Mouse (Mus musculus): ENCODE measurements around the gene Dlgap1. TPM values are rescaled to one million over a fixed set of nuclear protein-coding genes. Genes with fewer than 3 reads are reported as not detected.

The Dlgap1 gene
- polyA plus RNA-seq, 1 experiment from 2014 or later = 0.22 TPM

GRCm38 (mm10) chr17:70501933-70502332, 533.1 kb downstream of the Dlgap1 start:
- Histone ChIP-seq H3K4me2 (ENCODE audit: low read depth, low read length) (no peak overlapping the region), H3K27ac (ENCODE audit: low read depth) (no peak overlapping the region), H3K4me3 (ENCODE audit: low read depth, low read length) (no peak overlapping the region), H3K27me3 (ENCODE audit: insufficient read depth, low read length) (no peaks in the 10 kb centered on the region), H3K9me3 (ENCODE audit: low read length) (no peaks in the 10 kb centered on the region), H3K9ac (replicated peaks) (no peak overlapping the region), H3K4me1 (ENCODE audit: insufficient read depth) (no peaks in the 10 kb centered on the region), H3K36me3 (replicated peaks; ENCODE audit: insufficient read depth, low read length) (no peaks in the 10 kb centered on the region)
- TF ChIP-seq CTCF (IDR thresholded peaks at IDR 0.05; ENCODE audit: low read depth) (no peak), EP300 (IDR thresholded peaks at IDR 0.05; ENCODE audit: low read depth) (no peak)
- no peak for DNase-seq
- WGBS (ENCODE audit: insufficient replicate concordance) = 20% methylated on average over 7 of the region's 7 CpGs
- ATAC-seq = no peak

GRCm38 (mm10) chr17:70507759-70508158, 538.9 kb downstream of the Dlgap1 start:
- H3K9ac ChIP-seq (replicated peaks) = no peak overlapping the region
- no peak overlapping the region for H3K27ac ChIP-seq (ENCODE audit: low read depth)
- DNase-seq = no peak
- WGBS (ENCODE audit: insufficient replicate concordance) = 52% methylated on average over 4 of the region's 4 CpGs
- no peaks in the 10 kb centered on the region for H3K4me1 ChIP-seq (ENCODE audit: insufficient read depth)
- TF ChIP-seq CTCF (IDR thresholded peaks at IDR 0.05; ENCODE audit: low read depth) = no peak
- TF ChIP-seq EP300 (IDR thresholded peaks at IDR 0.05; ENCODE audit: low read depth) = no peak
- no peak overlapping the region for H3K4me2 ChIP-seq (ENCODE audit: low read depth, low read length)
- H3K27me3 ChIP-seq (ENCODE audit: insufficient read depth, low read length) = no peaks in the 10 kb centered on the region
- no peaks in the 10 kb centered on the region for H3K9me3 ChIP-seq (ENCODE audit: low read length)
- no peak for ATAC-seq
- H3K4me3 ChIP-seq (ENCODE audit: low read depth, low read length) = no peak overlapping the region
- no peaks in the 10 kb centered on the region for H3K36me3 ChIP-seq (replicated peaks; ENCODE audit: insufficient read depth, low read length)

GRCm38 (mm10) chr17:70510441-70510840, 541.6 kb downstream of the Dlgap1 start:
- no peaks in the 10 kb centered on the region for H3K4me1 ChIP-seq (ENCODE audit: insufficient read depth)
- no peak overlapping the region for H3K27ac ChIP-seq (ENCODE audit: low read depth)
- WGBS (ENCODE audit: insufficient replicate concordance) = 79% methylated on average over 5 of the region's 5 CpGs
- no peak overlapping the region for H3K4me3 ChIP-seq (ENCODE audit: low read depth, low read length)
- no peak overlapping the region for H3K9ac ChIP-seq (replicated peaks)
- no peak overlapping the region for H3K4me2 ChIP-seq (ENCODE audit: low read depth, low read length)
- ATAC-seq (no peak), DNase-seq (no peak)
- H3K9me3 ChIP-seq (ENCODE audit: low read length) = no peaks in the 10 kb centered on the region
- no peaks in the 10 kb centered on the region for H3K36me3 ChIP-seq (replicated peaks; ENCODE audit: insufficient read depth, low read length)
- no peak for TF ChIP-seq EP300 (IDR thresholded peaks at IDR 0.05; ENCODE audit: low read depth)
- no peak for TF ChIP-seq CTCF (IDR thresholded peaks at IDR 0.05; ENCODE audit: low read depth)
- H3K27me3 ChIP-seq (ENCODE audit: insufficient read depth, low read length) = no peaks in the 10 kb centered on the region

GRCm38 (mm10) chr17:70511401-70511800, 542.5 kb downstream of the Dlgap1 start:
- DNase-seq = no peak
- ATAC-seq = no peak
- Histone ChIP-seq H3K27me3 (ENCODE audit: insufficient read depth, low read length) (no peaks in the 10 kb centered on the region), H3K9ac (replicated peaks) (no peak overlapping the region), H3K4me3 (ENCODE audit: low read depth, low read length) (no peak overlapping the region), H3K27ac (ENCODE audit: low read depth) (no peak overlapping the region), H3K36me3 (replicated peaks; ENCODE audit: insufficient read depth, low read length) (no peaks in the 10 kb centered on the region), H3K4me1 (ENCODE audit: insufficient read depth) (no peaks in the 10 kb centered on the region), H3K9me3 (ENCODE audit: low read length) (no peaks in the 10 kb centered on the region; the same call in 1 of the 2 replicates), H3K4me2 (ENCODE audit: low read depth, low read length) (no peak overlapping the region)
- 69% methylated on average over 3 of the region's 3 CpGs for WGBS (ENCODE audit: insufficient replicate concordance)
- no peak for TF ChIP-seq CTCF (IDR thresholded peaks at IDR 0.05; ENCODE audit: low read depth)

GRCm38 (mm10) chr17:70513736-70514135, 544.9 kb downstream of the Dlgap1 start:
- no peaks in the 10 kb centered on the region for H3K27me3 ChIP-seq (ENCODE audit: insufficient read depth, low read length)
- DNase-seq (no peak), ATAC-seq (no peak)
- no peak for TF ChIP-seq CTCF (IDR thresholded peaks at IDR 0.05; ENCODE audit: low read depth)
- no peak for TF ChIP-seq EP300 (IDR thresholded peaks at IDR 0.05; ENCODE audit: low read depth)
- H3K9me3 ChIP-seq (ENCODE audit: low read length) = no peaks in the 10 kb centered on the region; the same call in 1 of the 2 replicates
- no peak overlapping the region for H3K27ac ChIP-seq (ENCODE audit: low read depth)
- H3K4me3 ChIP-seq (ENCODE audit: low read depth, low read length) = no peak overlapping the region
- no peaks in the 10 kb centered on the region for H3K4me1 ChIP-seq (ENCODE audit: insufficient read depth)
- no peak overlapping the region for H3K9ac ChIP-seq (replicated peaks)
- WGBS (ENCODE audit: insufficient replicate concordance) = 68% methylated on average over 5 of the region's 5 CpGs
- H3K36me3 ChIP-seq (replicated peaks; ENCODE audit: insufficient read depth, low read length) = no peaks in the 10 kb centered on the region
- no peak overlapping the region for H3K4me2 ChIP-seq (ENCODE audit: low read depth, low read length)

GRCm38 (mm10) chr17:70516506-70516905, 547.6 kb downstream of the Dlgap1 start:
- H3K9me3 ChIP-seq (ENCODE audit: low read length) = no peaks in the 10 kb centered on the region; the same call in 1 of the 2 replicates
- DNase-seq = no peak
- H3K4me1 ChIP-seq (ENCODE audit: insufficient read depth) = no peaks in the 10 kb centered on the region
- no peak for TF ChIP-seq CTCF (IDR thresholded peaks at IDR 0.05; ENCODE audit: low read depth)
- no peak for ATAC-seq
- no peaks in the 10 kb centered on the region for H3K27me3 ChIP-seq (ENCODE audit: insufficient read depth, low read length)
- 79% methylated on average over 18 of the region's 18 CpGs for WGBS (ENCODE audit: insufficient replicate concordance)
- no peak overlapping the region for H3K4me2 ChIP-seq (ENCODE audit: low read depth, low read length)
- H3K4me3 ChIP-seq (ENCODE audit: low read depth, low read length) = no peak overlapping the region
- H3K27ac ChIP-seq (ENCODE audit: low read depth) = no peak overlapping the region
- H3K36me3 ChIP-seq (replicated peaks; ENCODE audit: insufficient read depth, low read length) = no peaks in the 10 kb centered on the region
- no peak overlapping the region for H3K9ac ChIP-seq (replicated peaks)

GRCm38 (mm10) chr17:70517333-70517732, 548.5 kb downstream of the Dlgap1 start:
- H3K4me1 ChIP-seq (ENCODE audit: insufficient read depth) = no peaks in the 10 kb centered on the region
- no peaks in the 10 kb centered on the region; the same call in 1 of the 2 replicates for H3K9me3 ChIP-seq (ENCODE audit: low read length)
- TF ChIP-seq CTCF (IDR thresholded peaks at IDR 0.05; ENCODE audit: low read depth) = no peak
- no peak for TF ChIP-seq EP300 (IDR thresholded peaks at IDR 0.05; ENCODE audit: low read depth)
- H3K27ac ChIP-seq (ENCODE audit: low read depth) = no peak overlapping the region
- no peaks in the 10 kb centered on the region for H3K27me3 ChIP-seq (ENCODE audit: insufficient read depth, low read length)
- no peak overlapping the region for H3K4me3 ChIP-seq (ENCODE audit: low read depth, low read length)
- H3K36me3 ChIP-seq (replicated peaks; ENCODE audit: insufficient read depth, low read length) = no peaks in the 10 kb centered on the region
- no peak overlapping the region for H3K4me2 ChIP-seq (ENCODE audit: low read depth, low read length)
- H3K9ac ChIP-seq (replicated peaks) = no peak overlapping the region
- WGBS (ENCODE audit: insufficient replicate concordance) = 81% methylated on average over 12 of the region's 12 CpGs
- no peak for DNase-seq
- no peak for ATAC-seq
